Mouse (Mus musculus) limb, embryonic 10.5 days (tissue): ENCODE results near the gene Msantd3. TPM values are rescaled to one million over a fixed set of nuclear protein-coding genes. Genes with fewer than 3 reads are reported as not detected.
A peak's percentile ranks its signal among the peaks of the same experiment; 100 is the strongest.

Experiments used
- DNase-seq: peaks from one replicate; pipeline ENCODE4 v3.0.0-alpha.2; 2017; ENCODE audit warnings: low spot score
- H3K27ac ChIP-seq: fragments of 300-500 bp; sonication (generic); 2 replicates; pipeline ENCODE4 v1.5.1; 2016; ENCODE audit warnings: mild to moderate bottlenecking
- H3K27me3 ChIP-seq: fragments of 300-500 bp; sonication (generic); 2 replicates; pipeline ENCODE4 v1.6.1; 2016; ENCODE audit warnings: low read depth, mild to moderate bottlenecking; ENCODE audit not compliant: poor library complexity, severe bottlenecking
- H3K36me3 ChIP-seq: fragments of 300-500 bp; sonication (generic); 2 replicates; pipeline ENCODE4 v1.6.1; 2016; ENCODE audit warnings: mild to moderate bottlenecking, moderate library complexity
- H3K4me1 ChIP-seq: fragments of 300-500 bp; sonication (generic); 2 replicates; pipeline ENCODE4 v1.6.1; 2016
- H3K4me3 ChIP-seq: fragments of 300-500 bp; sonication (generic); 2 replicates; pipeline ENCODE4 v1.5.1; 2016; ENCODE audit warnings: mild to moderate bottlenecking, moderate library complexity
- H3K9me3 ChIP-seq: fragments of 300-500 bp; sonication (generic); replicated peaks from 2 replicates; pipeline ENCODE4 v1.6.1; 2016; ENCODE audit warnings: mild to moderate bottlenecking
- WGBS: fragments of 180-500 bp; shearing (Covaris S2); methylation state at CpG from one replicate; pipeline ENCODE4 v1.1.7; 2016; 5-methylcytosine and 5-hydroxymethylcytosine counted together
- polyA plus RNA-seq: library from polyadenylated mRNA; unstranded; fragments of >200 nt; fragmentation: Nextera tagmentation; extraction: Ambion mirVana; gene quantifications from 2 replicates; pipeline ENCODE4 v1.2.1, GENCODE M21; 2016

Gene Msantd3
- polyA plus RNA-seq, 1 experiment from 2014 or later: 40.8 TPM

DNA sequence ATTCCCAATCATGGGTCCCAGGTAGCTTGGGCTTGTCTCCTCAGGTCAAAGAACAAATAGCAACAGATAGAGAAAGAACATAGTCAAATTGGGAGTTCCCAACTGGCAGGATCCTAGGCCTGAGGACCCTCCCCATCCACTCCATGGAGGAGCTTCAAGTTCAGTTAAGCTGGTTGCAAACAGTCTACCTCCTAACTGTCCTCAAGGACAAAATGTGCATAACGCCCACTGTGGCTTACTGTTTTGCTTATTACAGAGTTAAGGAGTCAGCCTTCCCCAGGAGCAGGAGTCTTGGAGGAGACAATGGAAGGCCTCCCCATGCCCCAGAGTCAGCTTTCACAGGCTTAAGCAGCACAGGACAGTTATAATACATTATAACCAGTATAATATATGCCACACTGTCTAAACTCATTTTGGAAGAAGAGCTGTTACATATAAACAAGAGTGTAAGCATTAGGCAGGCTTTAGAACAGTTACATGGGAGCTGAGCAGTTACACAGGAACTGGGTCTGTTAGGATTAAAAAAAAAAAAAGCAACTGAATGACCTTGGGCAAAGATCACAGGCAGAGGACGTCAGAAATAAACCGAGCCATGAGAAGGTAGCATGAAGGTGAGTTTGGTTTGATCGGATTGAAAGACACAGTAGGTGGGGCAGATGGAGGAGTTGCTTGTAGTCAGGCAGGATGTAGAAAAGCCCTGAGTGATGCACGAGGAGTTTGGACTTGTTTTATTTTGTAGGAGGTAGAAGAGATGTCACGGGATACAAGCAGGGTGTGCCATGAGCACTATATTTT, 3.5 kb downstream of the Msantd3 start:
- 78% methylated on average over 6 of the region's 6 CpGs for WGBS
- Histone ChIP-seq H3K36me3 (peaks cover 7% of the 10 kb centered on the region; the same call in 1 of the 2 replicates), H3K27ac (no peak overlapping the region), H3K9me3 (no peaks in the 10 kb centered on the region), H3K4me1 (peaks cover 66% of the 10 kb centered on the region), H3K27me3 (peaks cover 50% of the 10 kb centered on the region; the same call in 1 of the 2 replicates), H3K4me3 (no peak overlapping the region)
- DNase-seq: no peak

DNA sequence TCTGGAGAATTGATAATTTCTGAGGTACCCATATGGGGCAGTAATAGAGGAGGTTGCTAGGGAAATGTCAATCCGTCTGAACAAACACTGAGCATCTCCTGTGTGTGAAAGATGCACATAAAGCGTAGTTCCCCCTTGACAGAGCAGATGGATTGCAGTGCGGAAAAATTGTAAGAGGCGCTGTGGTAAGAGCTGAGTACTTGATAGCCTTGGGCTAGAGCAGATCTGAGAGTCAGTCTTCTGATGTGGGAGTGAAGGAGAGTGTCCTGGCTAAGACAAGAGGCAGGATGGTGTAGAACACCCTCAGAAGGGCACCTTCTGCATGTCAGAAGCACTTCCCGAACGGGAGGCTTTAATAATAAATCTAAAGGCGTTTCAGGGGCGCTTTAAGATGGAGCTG, 4.4 kb downstream of the Msantd3 start:
- H3K36me3 ChIP-seq: peaks cover 7% of the 10 kb centered on the region; the same call in 1 of the 2 replicates
- H3K4me3 ChIP-seq: no peak overlapping the region
- H3K9me3 ChIP-seq: no peaks in the 10 kb centered on the region
- WGBS: 78% methylated on average over 8 of the region's 8 CpGs
- no peak overlapping the region for H3K27ac ChIP-seq
- DNase-seq: no peak
- peaks cover 50% of the 10 kb centered on the region; the same call in 1 of the 2 replicates for H3K27me3 ChIP-seq
- peaks cover 75% of the 10 kb centered on the region for H3K4me1 ChIP-seq

DNA sequence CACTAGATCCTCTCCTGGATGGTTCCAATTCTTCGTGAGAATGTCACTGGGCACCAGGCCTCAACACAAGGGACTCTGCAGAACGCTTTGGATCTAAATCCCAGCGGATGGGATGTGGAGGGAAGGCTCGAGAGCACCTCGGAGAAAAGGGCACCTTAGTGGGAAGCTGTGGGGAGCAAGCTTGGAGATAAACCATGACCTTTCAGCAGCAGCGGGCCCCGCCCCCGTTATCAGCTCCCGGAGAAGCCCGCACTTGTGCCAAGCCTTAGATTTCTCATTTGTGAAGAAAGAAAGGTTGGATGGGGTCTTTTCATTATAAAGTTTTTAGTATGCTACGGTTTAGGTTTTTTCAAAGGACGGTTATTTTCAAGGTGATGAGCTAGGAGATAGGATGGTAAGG, 6.2 kb downstream of the Msantd3 start:
- Histone ChIP-seq H3K27me3 (peaks cover 54% of the 10 kb centered on the region; the same call in 1 of the 2 replicates), H3K36me3 (peaks cover 10% of the 10 kb centered on the region; the same call in 1 of the 2 replicates), H3K4me3 (no peak overlapping the region), H3K9me3 (no peaks in the 10 kb centered on the region), H3K4me1 (peaks cover 82% of the 10 kb centered on the region), H3K27ac (no peak overlapping the region)
- WGBS: 64% methylated on average over 12 of the region's 12 CpGs
- peak; percentile 19 for DNase-seq

DNA sequence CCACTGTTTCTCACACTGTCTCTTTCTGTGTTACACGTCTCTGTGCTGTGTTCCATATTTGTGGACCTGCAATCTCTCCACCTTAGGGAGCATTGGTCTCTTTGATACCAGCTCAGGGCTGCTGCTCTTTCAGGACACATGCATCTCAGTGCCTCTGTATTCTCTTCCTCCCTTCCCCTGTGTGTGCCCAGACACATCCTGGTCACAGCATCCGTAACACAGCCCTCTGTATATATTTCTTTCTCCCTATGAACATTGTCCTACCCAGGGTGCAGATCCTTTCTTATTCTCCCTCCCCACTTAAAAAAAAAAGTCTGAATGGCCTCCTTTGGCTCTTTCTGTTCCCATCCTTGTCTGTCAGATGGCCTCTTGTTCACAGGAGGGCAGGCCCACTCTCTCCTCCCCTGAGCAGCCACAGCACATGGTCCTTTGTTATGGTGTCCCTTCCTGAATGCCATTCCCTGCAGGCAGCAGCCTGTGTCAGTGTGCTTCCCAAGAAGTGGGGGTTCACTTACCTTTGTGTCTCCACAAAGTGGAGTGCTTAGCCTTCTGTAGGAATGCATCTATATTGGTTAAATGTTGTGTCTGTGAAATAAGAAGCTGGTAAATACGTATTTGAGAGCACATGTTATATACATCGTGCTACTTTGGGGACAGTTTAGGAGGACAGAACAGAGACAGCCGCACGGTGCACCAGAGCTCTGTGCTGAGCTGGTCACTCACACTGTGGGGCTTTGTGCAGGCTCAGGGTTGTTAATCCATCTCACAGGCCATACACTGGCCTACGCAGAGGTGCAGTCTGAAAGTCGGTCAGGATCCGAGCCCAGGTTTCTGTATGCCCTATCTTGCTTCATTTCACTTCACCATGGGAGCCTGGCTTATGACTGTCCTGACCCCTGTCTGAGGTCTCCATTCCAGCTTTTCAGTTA, 7.1 kb downstream of the Msantd3 start:
- H3K9me3 ChIP-seq: no peaks in the 10 kb centered on the region
- no peak overlapping the region for H3K4me3 ChIP-seq
- H3K4me1 ChIP-seq: peaks cover 75% of the 10 kb centered on the region
- H3K27me3 ChIP-seq: peaks cover 56% of the 10 kb centered on the region; the same call in 1 of the 2 replicates
- peaks cover 14% of the 10 kb centered on the region for H3K36me3 ChIP-seq
- no peak for DNase-seq
- 70% methylated on average over 9 of the region's 9 CpGs for whole genome bisulfite sequencing
- peak overlapping the region; percentile 3; the same call in 1 of the 2 replicates for H3K27ac ChIP-seq

DNA sequence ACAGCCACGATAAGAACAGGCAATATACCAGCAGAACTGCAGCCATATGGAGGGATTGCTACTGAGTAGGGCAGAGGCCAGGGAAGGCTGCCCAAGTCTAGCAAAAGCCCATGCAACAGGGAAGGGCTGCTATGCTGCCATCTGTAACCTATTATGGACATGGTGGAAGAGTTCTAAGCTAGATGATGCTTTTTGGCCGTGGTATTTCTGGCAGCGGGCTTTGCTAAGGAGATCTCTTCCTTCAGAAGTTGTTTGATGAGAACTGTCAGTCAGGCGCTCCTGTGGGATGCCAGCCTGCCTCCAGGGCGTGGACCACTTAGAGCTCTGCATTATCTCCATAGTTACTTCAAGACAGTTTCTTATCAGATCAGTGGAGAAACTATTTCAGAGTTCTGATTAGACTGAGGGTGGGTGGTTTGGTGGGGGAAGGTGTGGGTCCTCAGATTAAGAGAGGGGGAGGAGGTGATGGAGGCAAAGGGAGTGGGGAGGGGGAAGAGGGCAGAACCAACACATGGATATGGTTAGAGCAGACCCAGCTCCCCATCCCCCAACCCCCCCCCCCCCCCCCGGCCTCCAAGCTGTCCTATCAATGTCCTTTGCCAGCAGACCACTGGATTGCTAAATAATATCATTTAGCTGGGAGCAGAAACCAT, 8.8 kb downstream of the Msantd3 start:
- H3K36me3 ChIP-seq: peaks cover 30% of the 10 kb centered on the region
- 0 out of 2 replicates have a peak overlapping the region, but pooled peaks have one; percentile 26 for H3K27ac ChIP-seq
- H3K27me3 ChIP-seq: peaks cover 49% of the 10 kb centered on the region
- 0 out of 2 replicates have a peak overlapping the region, but pooled peaks have one; percentile 6 for H3K4me3 ChIP-seq
- H3K9me3 ChIP-seq: no peaks in the 10 kb centered on the region
- peak; percentile 57 for DNase-seq
- peaks cover 62% of the 10 kb centered on the region for H3K4me1 ChIP-seq
- WGBS: 26% methylated on average over 6 of the region's 6 CpGs

DNA sequence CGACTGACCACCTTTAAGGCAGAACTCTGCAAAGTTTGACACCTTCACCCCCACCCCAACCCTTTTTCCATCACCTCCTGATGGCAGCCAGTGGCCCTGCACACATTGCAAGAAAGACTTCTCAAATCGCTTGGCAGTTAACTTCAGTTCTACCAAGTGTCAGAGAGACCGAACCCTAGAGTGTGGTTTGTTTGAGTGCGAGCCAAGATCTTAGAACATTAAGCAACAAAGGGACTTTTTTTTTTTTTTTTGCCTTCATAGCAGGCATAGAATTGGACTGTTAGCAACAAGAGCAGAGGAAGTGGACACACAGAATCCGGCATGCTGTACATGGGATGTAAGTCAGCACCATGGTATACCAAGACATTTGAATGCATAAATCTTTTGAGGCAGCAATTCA, 9.9 kb downstream of the Msantd3 start:
- Histone ChIP-seq H3K36me3 (peaks cover 41% of the 10 kb centered on the region), H3K4me1 (peaks cover 53% of the 10 kb centered on the region), H3K27ac (no peak overlapping the region), H3K4me3 (no peak overlapping the region), H3K27me3 (peaks cover 44% of the 10 kb centered on the region), H3K9me3 (no peaks in the 10 kb centered on the region)
- 61% methylated on average over 5 of the region's 5 CpGs for WGBS
- DNase-seq: no peak

DNA sequence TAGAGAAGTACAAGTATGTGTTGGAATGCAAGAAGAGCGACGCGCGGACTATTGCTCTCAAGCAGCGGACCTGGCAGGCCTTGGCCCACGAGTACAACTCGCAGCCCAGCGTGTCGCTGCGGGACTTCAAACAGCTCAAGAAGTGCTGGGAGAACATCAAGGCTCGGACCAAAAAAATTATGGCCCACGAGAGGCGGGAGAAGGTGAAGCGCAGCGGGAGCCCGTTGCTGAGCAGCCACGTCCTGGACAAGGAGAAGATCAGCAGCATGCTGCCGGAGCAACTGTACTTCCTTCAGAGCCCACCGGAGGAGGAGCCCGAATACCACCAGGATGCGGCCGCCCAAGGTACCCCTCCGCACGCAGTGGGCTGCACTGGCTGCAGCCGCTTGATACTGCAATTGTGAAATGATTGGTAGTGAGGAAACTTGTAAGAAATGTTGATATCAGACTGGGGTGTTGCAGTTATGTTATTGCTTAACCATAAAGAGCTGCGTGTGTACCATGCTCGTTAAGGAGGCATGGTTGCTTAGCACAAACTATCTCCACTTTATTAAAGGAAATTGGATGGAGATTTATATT, 12.8 kb downstream of the Msantd3 start:
- 93% methylated on average over 27 of the region's 27 CpGs for WGBS
- H3K36me3 ChIP-seq: peaks cover 59% of the 10 kb centered on the region

DNA sequence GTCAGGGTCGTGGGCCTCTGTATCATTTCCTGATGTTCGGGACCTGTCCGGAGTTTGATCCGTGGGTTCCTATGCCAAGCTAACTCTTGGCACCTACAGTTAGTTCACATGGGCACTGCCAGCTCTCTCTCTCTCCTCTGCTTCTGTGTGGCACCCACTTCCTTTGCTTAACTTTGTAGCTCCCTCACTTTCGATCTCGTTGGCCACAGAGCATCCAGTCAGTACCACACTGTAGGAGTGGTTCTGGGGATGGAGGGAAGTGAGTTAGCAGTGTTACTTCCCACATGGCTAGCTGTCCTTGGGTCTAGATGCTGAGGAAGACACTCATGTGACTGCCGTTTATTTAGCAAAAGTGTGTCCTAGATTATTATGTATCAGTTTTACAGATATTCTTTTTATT, 14.4 kb downstream of the Msantd3 start:
- Histone ChIP-seq H3K9me3 (no peaks in the 10 kb centered on the region), H3K27me3 (peaks cover 20% of the 10 kb centered on the region), H3K36me3 (peaks cover 72% of the 10 kb centered on the region), H3K27ac (no peak overlapping the region), H3K4me1 (peaks cover 9% of the 10 kb centered on the region), H3K4me3 (no peak overlapping the region)
- WGBS: 92% methylated on average over 7 of the region's 7 CpGs
- DNase-seq: no peak

More for the DNA sequence above, 12.8 kb downstream of the Msantd3 start:
- peaks cover 25% of the 10 kb centered on the region for H3K4me1 ChIP-seq
- H3K9me3 ChIP-seq: no peaks in the 10 kb centered on the region
- H3K27me3 ChIP-seq: peaks cover 20% of the 10 kb centered on the region
- H3K27ac ChIP-seq: no peak overlapping the region
- no peak overlapping the region for H3K4me3 ChIP-seq
- DNase-seq: no peak

DNA sequence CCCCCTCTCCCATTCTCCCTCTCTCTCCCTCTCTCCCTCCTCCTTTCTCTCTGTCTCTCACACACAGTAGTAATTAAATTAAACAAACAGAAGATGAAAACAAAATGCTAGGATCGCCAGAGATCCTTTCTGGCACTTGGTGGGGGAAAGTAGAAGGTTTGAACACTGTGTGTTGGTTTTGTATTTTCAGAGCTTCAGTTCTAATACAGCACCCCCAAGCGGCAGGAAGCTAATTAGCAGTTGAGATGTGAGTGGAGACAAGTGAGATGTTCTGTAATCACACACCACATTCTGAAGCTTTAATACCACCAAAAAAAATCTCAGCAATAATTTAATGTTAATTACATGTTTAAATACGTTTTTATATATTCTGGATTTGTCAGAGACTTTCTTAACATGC, 16.0 kb downstream of the Msantd3 start:
- H3K9me3 ChIP-seq: no peaks in the 10 kb centered on the region

DNA sequence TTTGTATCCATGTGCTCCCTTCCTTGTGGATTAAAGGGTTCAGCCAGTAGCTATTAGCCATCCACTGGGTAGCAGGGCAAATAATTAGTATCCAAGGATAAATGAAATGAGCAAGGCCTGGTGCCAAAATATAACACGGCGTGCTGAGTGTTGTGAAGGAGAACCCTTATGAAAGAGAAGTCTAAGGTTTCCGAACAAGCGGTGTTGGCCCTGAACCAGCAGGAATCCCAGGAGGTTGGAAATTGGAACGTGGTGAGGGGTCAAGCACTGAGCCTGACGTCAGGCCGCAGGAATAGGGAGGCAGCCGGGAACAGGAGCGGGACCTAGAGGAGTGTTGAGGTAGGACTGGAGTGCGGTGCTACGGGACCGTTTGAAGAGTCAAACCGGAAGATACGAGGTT, 19.9 kb downstream of the Msantd3 start:
- no peaks in the 10 kb centered on the region for H3K9me3 ChIP-seq
- 93% methylated on average over 14 of the region's 14 CpGs for WGBS
- no peak overlapping the region for H3K4me3 ChIP-seq
- no peak overlapping the region for H3K27ac ChIP-seq
- H3K36me3 ChIP-seq: peaks cover 91% of the 10 kb centered on the region
- DNase-seq: no peak
- no peaks in the 10 kb centered on the region for H3K27me3 ChIP-seq
- no peaks in the 10 kb centered on the region for H3K4me1 ChIP-seq

More for the DNA sequence above, 16.0 kb downstream of the Msantd3 start:
- H3K36me3 ChIP-seq: peaks cover 86% of the 10 kb centered on the region
- no peak overlapping the region for H3K4me3 ChIP-seq
- H3K27me3 ChIP-seq: peaks cover 17% of the 10 kb centered on the region
- no peak overlapping the region for H3K27ac ChIP-seq
- DNase-seq: peak; percentile 44
- 31% methylated on average over 3 of the region's 3 CpGs for WGBS
- H3K4me1 ChIP-seq: 0 out of 2 replicates have a peak, but pooled peaks cover 2% of the 10 kb centered on the region

DNA sequence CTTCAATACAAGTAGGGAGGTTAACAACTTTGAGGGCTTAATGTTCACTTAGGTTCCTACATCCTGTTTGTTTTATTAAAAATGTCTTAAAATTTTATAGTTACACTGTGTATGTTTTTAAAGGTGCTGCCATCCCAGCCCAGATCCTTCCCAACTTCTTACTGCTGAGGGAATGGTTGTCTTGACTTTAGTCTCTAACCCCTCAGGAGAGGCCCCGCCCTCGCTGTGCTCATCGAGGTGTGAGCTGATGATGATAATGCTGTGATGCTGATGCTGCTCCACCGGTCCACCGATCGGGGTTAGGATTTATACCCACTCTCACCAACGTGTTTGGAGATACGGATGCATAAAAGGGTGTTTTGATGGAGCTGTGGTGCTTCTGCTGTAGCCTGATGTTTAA, 22.1 kb downstream of the Msantd3 start:
- no peaks in the 10 kb centered on the region for H3K4me1 ChIP-seq
- DNase-seq: no peak
- H3K27me3 ChIP-seq: no peaks in the 10 kb centered on the region
- H3K27ac ChIP-seq: no peak overlapping the region
- H3K36me3 ChIP-seq: peaks cover 76% of the 10 kb centered on the region
- H3K9me3 ChIP-seq: no peaks in the 10 kb centered on the region
- H3K4me3 ChIP-seq: no peak overlapping the region
- 93% methylated on average over 8 of the region's 8 CpGs for WGBS

DNA sequence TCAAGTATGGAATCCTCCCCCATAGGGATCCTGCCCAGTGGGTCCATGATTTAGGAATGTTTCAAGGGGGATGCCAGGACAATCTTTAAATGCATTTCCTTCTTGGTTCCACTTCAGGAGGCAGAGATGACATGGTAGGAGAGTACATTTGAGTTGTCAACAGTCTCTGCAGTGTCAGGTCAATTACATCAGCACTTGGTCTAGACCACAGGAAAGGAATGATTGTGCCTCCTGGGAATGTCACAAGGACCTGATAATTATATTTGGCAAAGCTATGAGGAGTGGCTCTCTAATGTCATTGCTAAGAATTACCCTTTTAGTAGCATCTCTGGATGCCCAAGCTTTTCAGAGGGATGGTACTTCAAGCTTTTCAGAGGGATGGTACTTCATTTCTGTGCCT, 25.2 kb downstream of the Msantd3 start:
- H3K9me3 ChIP-seq: no peaks in the 10 kb centered on the region
- H3K27ac ChIP-seq: no peak overlapping the region
- peaks cover 48% of the 10 kb centered on the region for H3K36me3 ChIP-seq
- H3K27me3 ChIP-seq: no peaks in the 10 kb centered on the region
- H3K4me1 ChIP-seq: peaks cover 3% of the 10 kb centered on the region; the same call in 1 of the 2 replicates
- no peak overlapping the region for H3K4me3 ChIP-seq
- no peak for DNase-seq
